Mouse (Mus musculus): ENCODE measurements around the gene Map2k3.
A peak's percentile ranks its signal among the peaks of the same experiment; 100 is the strongest.

Map2k3 gene

DNA sequence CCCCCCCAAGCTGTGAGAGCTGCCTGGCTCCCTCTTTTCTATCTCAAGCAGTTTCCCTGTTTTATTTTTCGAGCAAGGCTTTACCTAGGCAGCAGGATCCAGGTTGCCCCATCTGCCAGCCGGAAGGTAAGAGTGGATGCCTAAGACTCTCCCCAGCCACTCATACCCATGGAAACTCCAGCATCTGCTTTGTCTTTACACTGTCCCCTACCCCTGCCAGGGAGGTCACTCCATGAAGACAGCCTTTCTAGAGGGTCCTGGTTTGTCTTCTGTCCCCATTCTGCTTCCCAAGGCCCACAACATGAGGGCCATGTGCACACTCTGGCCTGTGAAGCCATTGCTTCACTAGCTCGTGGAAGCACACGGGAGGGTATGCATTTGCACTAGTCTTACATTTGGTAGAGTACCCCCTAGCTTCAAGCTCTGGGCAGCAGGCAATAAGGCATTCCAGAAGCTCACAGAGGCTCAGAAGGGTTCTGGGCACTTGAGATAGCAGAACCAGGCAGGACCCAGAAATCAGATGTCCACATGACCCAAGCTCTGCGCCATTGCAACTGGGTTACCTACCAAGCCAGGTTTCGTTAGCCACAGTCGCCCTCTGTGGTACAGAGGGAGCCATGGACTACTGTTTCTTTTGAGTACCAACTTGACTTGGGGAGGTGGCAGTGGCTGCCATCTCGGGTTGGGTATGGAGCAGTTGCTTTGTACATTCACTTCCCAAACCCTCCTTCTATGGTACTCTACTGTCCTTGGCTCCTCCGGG is 24.0 kb downstream of the Map2k3 start:
- no peak for DNase-seq (ENCODE audit: low spot score in 2 of 2)

DNA sequence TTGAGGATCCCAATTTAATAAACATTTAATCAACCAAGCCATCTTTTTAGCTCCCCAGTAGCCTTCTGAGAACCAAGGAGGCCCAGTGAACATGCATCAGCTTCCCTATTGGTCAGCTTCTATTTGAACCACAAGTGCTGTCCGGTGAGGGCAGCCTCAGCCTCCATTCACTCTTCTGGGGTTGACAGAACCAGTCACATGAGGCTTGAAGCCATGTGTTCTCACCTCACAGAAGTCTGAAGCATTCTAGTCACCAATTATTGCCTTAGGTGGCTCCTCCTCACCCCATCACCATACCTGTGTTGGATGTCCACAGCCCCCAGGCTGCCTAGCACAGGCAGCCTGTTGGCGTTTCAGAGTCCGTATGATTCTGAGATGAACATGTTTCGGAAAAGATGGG is 27.1 kb downstream of the Map2k3 start:
- no peak for DNase-seq (ENCODE audit: low spot score in 2 of 2)

DNA sequence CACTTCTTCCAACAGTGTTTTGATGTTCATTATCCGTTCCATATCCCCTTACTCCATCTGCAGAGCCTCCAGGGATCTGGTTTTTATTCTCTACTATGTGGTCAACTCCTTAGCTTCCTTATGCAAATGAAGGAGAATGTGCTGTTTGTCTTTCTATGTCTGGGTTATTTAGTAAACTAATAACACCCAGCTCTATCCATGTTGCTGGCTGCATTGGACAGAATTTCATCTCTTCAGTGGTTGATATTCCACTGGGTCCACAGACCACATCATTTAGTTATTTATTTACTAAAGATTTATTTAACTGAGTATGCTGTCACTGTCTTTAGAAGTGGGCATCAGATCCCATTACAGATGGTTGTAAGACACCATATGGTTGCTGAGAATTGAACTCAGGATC is 29.3 kb downstream of the Map2k3 start:
- DNase-seq (ENCODE audit: low spot score in 2 of 2), result no peak

DNA sequence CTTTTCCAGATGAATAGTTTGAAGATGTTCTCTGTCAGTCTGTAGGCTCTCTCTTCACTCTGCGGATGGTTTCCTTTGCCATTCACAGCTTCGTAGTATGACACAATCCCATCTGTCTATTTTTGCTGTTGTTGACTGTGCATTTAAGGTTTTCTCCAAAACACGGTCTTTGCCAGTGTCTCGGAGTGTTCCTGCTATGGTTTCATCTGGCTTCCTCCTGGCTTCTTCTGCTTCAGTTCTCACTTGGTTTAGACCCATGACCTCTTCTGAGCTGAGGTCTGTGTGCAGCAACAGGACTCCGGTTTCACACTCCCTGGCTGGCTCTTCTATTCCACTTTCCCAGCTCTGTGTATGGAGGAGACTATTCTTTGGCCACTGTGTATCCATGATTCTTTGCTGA is 30.9 kb downstream of the Map2k3 start:
- DNase-seq (ENCODE audit: low spot score in 2 of 2), result no peak

DNA sequence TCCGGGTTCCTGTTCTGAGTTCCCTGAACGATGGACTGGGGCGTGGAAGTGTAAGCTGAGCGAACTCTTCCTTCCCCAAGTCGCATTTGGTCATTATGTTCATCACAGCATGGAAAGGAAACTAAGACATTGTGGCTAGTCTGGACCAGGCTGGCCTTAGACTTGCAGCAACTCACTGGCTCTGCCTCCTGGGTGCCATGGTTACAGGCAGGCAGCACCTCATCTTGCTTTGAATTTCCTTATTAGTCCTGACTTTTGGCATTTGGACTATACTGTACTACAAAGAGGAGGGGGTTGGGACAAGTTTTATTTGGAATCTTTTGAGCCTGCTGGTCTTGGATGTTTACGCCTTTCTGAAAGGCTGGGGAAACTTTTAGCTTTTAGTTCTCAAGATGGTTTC is 35.1 kb downstream of the Map2k3 start:
- DNase-seq (ENCODE audit: low spot score in 2 of 2), result no peak

DNA sequence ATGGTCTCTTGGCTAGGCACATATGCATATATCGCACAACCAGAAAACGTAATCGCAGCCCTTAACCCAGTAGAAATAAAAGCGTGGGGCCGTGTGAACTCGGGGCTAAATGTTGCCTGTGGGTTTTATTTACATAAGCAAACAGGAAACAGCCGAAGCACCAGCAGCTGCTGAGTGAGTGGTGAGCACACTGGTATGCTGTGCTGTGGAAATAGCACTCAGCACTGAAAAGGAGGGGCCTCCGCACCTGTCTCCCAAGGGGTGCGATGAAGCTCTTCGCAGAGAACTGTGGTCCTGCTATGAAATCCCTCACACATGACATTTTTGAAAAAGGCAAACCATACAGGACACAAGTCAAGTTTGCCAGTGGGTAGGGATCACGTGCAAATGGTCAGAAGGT is 43.3 kb downstream of the Map2k3 start:
- DNase-seq (ENCODE audit: low spot score in 2 of 2), result no peak

DNA sequence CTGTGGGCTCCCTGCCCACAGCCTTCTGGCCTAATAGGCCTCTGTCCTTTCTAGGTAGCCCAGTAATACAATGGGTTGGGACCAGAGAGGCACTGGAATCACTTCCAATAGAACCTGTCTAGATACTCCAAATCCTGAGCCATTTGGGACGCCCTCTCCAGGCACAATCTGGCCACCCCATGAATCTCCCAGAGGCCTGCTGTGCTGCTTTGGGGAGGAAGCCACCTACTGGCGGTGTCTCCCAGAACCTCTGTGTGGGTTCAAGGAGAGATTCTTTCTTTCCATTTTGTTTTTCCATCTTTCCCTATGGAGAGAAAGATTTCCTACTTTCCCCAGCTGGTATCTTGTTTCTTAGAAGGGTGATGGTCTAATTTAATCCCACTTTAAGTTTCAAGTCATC is 44.4 kb downstream of the Map2k3 start:
- DNase-seq (ENCODE audit: low spot score in 2 of 2), result no peak

DNA sequence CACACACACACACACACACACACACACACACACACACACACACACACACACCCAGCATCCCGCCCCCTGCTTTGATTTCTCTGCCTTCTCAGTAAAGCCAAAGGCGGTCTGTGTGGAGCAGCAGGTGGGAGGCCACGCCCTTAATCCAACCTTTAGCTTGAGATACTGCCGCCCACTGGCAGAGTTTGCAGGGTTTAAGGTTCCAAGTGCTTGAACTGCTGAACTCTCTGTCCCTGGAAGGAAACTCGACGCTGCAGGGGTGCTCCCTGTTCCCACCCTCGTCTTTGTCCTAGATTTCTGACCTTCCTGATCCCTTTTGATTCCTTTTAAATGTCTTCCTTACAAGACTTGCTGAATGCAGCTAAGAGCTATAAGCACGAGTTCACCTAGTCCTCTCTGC is 44.9 kb downstream of the Map2k3 start:
- no peak for DNase-seq (ENCODE audit: low spot score in 2 of 2)

DNA sequence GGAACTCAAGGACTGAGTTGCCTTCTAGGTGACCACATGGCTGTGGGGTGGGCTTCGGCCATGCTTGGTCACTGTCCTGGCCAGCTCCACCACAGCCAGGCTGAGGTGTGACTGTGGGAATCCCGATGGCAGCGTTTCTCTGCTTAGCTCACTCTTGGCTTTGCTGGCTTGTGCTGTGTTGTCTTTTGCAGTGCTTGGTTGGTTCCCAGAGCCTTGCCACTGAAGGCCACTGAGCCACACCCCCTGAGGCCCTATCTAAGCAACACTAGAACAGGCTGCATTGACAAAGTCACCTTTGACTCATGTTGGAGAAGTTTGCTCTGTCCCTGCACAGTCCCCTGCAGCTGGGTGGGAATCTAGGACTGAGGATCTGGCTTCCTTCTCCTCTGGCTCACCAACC is 45.3 kb downstream of the Map2k3 start:
- no peak for DNase-seq (ENCODE audit: low spot score in 2 of 2)

DNA sequence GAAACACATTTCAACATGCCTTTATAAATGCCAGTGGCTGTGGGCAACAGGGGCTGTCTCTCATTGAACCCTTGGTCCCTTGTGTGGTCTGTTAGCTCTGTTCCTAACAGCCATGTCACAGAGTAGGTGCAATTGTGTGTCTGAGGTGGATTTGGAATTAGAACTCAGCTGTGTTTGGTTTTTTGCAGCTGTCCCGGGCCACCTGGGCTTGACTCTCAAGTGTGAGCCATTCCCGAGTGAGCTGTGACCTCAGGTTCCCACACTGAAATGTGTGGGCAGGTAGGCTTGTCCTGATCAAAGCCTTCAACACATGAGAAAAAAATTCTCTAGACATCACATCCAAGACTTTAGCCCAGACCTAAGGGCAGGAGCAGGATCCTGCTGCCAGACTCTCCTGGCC is 46.8 kb downstream of the Map2k3 start:
- DNase-seq (ENCODE audit: low spot score in 2 of 2), result no peak

DNA sequence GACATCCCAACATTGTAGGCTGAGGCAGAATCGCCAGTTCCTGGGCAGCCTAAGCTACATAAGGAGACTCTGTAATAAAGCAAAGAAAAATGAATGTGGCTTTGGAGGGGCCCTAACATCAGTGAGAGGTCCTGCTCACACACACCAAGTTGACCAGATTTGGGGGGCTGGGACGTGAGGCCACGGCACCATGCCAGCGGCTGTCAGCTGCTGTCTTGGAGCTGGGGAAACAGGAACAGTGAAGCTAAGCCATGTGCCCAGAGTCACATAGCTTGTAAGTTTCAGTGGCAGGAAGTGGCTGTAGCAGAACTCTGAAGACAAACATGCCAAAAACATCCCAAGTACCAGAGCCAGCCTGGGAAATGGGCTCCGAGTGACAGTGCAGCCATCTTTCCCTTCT is 48.0 kb downstream of the Map2k3 start:
- no peak for DNase-seq (ENCODE audit: low spot score in 2 of 2)

DNA sequence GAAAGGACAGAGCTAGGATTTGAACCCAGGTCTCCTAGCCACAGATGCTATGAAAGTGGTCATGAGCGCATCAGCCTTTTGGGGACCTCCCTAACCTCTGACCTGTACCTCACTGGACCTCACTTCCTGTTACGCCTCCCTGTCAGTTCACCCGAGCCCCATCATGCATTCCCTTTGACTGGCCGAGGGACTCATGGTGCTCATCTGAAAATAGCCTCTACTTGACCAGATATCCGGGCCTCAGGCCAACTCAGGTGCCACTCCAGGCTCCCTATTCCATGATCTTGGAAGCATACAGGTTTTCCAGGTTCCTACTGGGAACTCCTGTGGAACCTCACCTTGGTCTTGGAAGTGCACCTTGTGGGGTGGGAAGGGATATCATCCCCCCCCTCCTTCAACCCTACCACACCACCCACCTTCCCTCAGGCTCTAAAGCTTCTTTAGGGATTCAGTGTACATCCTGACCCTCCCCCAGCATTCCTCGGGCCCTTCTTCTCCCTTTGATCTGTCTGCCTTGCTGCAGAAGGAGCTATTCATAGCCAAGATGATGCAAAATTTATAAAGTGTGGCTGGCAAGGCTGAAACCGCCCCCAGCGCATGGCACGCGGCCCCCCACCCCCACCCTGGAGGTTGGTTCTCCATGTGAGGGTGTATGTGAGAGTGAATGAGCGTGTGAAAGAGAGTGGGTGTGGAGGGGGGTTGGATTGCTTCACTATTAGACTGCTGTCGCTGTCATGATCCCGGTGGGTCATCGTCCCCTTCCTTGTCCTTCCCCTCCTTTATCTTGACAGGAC is 50.1 kb downstream of the Map2k3 start:
- peak in 1 of 2 experiments; percentile 36 for DNase-seq (ENCODE audit: low spot score in 2 of 2)

DNA sequence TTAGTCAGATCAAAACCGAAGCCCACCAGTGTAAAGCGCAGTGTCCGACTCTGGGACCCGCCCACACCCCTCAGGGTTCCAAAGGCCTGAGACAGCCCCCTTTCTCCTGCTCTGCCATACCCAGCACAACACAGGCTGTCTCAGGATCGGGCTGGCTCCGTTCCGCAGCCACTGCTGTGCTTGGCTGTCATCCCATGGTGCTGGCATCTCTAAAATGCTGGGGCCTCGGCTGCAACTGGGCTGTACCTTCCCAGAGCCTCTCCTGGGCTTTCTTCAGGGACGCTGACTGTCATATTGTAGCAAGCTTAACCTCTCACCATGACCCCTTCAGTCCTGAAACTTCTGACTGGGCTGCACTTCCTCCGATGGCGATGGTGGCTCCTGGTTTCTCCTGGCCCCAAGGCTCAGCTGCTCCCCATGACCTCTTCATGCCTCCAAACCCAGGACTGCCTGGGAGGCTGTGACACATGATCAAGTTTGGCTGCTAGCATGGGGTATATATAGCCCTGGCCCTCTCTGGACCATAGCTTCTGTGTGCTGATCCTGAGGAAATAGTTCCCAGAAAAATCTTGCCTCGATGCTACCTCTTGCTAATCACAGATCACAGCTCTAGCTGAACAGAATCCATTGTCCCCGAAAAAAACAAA is 53.2 kb downstream of the Map2k3 start:
- DNase-seq (ENCODE audit: low spot score in 2 of 2), result peak in 1 of 2 experiments; percentile 55

DNA sequence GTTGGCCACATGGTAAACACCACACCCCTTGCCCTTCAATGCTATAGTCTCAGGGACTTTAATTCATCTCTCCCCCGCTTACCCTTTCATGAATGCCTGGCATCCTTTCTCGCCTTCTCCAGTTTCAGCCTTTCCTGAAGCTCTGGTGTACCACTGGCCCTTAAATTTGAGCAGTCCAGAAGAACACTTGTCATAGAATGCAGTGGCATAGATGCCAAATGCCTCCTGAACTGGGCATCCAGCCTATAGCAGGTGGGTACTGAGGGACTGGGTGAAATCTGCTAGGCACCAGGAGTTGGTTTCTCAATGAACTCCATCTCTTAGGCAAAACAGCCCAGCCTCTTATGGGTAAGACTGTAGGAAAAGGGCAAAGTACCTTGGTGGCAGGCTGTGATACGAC is 58.6 kb downstream of the Map2k3 start:
- no peak for DNase-seq (ENCODE audit: low spot score in 2 of 2)

All from frontal cortex, postnatal 36 days (tissue).